Mouse (Mus musculus): ENCODE results near the gene Sept6.

Sept6 gene

GRCm38 (mm10) chrX:36971156-36971555, 20.4 kb downstream of the Sept6 start:
- no peak for DNase-seq (ENCODE audit: low read depth, low spot score)

GRCm38 (mm10) chrX:36969501-36969900, 22.1 kb downstream of the Sept6 start:
- no peak for DNase-seq (ENCODE audit: low read depth, low spot score)

- no peak for DNase-seq (ENCODE audit: low read depth, low spot score)
Measured at GRCm38 (mm10) chrX:36956674-36957073, 34.9 kb downstream of the Sept6 start.

GRCm38 (mm10) chrX:36941106-36941505, 50.5 kb downstream of the Sept6 start:
- DNase-seq (ENCODE audit: low read depth, low spot score), result no peak

GRCm38 (mm10) chrX:36939806-36940413, 51.7 kb downstream of the Sept6 start:
- peak; percentile 66 for DNase-seq (ENCODE audit: low read depth, low spot score)

- peak; percentile 69 for DNase-seq (ENCODE audit: low read depth, low spot score)
Measured at GRCm38 (mm10) chrX:36935326-36935966, 56.1 kb downstream of the Sept6 start.

- DNase-seq (ENCODE audit: low read depth, low spot score), result peak; percentile 36
Measured at GRCm38 (mm10) chrX:36930574-36930973, 61.0 kb downstream of the Sept6 start.

- no peak for DNase-seq (ENCODE audit: low read depth, low spot score)
Measured at GRCm38 (mm10) chrX:36929694-36930093, 61.9 kb downstream of the Sept6 start.

- DNase-seq (ENCODE audit: low read depth, low spot score), result no peak
Measured at GRCm38 (mm10) chrX:36928791-36929190, 62.8 kb downstream of the Sept6 start.

- no peak for DNase-seq (ENCODE audit: low read depth, low spot score)
Measured at GRCm38 (mm10) chrX:36921346-36921745, 70.2 kb downstream of the Sept6 start.

GRCm38 (mm10) chrX:36917749-36918148, 73.8 kb downstream of the Sept6 start:
- DNase-seq (ENCODE audit: low read depth, low spot score), result no peak

GRCm38 (mm10) chrX:36911343-36911742, 80.3 kb downstream of the Sept6 start:
- DNase-seq (ENCODE audit: low read depth, low spot score), result peak; percentile 70

- DNase-seq (ENCODE audit: low read depth, low spot score), result no peak
Measured at GRCm38 (mm10) chrX:36906539-36906938, 85.1 kb downstream of the Sept6 start.

- DNase-seq (ENCODE audit: low read depth, low spot score), result peak; percentile 96
Measured at GRCm38 (mm10) chrX:36903115-36903768, 88.4 kb downstream of the Sept6 start.

GRCm38 (mm10) chrX:36902321-36903114, 89.1 kb downstream of the Sept6 start, which contains the start of gene Nkrf:
TSS of gene Nkrf (minus strand) at chrX:36902899.
- peak; percentile 61 for DNase-seq (ENCODE audit: low read depth, low spot score)

- peak; percentile 23 for DNase-seq (ENCODE audit: low read depth, low spot score)
Measured at GRCm38 (mm10) chrX:36901655-36902054, 89.9 kb downstream of the Sept6 start.

GRCm38 (mm10) chrX:36898931-36899330, 92.7 kb downstream of the Sept6 start:
- peak; percentile 16 for DNase-seq (ENCODE audit: low read depth, low spot score)

- DNase-seq (ENCODE audit: low read depth, low spot score), result no peak
Measured at GRCm38 (mm10) chrX:36884719-36885118, 106.9 kb downstream of the Sept6 start.

- peak; percentile 8 for DNase-seq (ENCODE audit: low read depth, low spot score)
Measured at GRCm38 (mm10) chrX:36874704-36875128, 116.9 kb downstream of the Sept6 start.

GRCm38 (mm10) chrX:36874178-36874696, 117.4 kb downstream of the Sept6 start:
- DNase-seq (ENCODE audit: low read depth, low spot score), result peak; percentile 92

- DNase-seq (ENCODE audit: low read depth, low spot score), result no peak
Measured at GRCm38 (mm10) chrX:36873765-36874164, 117.8 kb downstream of the Sept6 start, which contains the start of the genes Ube2a and C330007P06Rik. TSS of gene Ube2a (plus strand) at chrX:36873900. TSS of gene C330007P06Rik (minus strand) at chrX:36874111.

GRCm38 (mm10) chrX:36870372-36870771, 121.2 kb downstream of the Sept6 start:
- no peak for DNase-seq (ENCODE audit: low read depth, low spot score)

Data from brain, adult 2 months (tissue).